Comparison of ENCODE assay signal across 26 mouse cellular contexts in the genomic region with DNA sequence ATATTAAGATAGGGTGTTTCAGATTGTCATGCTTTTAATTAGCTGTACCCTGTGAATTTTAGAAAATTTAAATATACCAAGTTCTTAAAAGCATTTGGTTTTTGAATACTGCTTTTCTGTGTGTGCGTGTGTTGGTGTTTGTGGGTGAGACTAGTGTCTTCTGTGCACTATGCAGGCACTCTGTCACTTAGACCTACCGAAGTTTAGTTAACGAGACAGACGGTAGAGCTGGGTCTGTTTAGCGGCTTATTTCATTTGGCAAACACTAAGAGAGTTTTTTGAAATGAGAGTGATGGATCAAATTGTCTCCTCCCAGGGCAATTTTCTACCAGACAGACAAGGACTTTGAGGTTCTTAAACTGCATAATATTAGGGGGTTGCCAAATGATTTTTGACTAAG.
DNase-seq lines count a peak whose midpoint lies in the region; ATAC-seq and TF ChIP-seq lines count a peak whose summit lies in the region.
"Had no signal": no experiment of that assay in that cellular context is flagged by ENCODE, and none has a peak within 500 bp of the region (broad histone marks: within the 10 kb centered on the region; RNA-seq: fewer than 3 reads in every experiment).

No protein-coding gene starts in this region.

- no peak overlapping the region for H3K4me3 ChIP-seq in forebrain, embryonic 14.5 days (ENCODE audit: low read depth, low read length)
- no peak overlapping the region for H3K4me3 ChIP-seq in forebrain, embryonic 13.5 days
- no peak overlapping the region for H3K4me3 ChIP-seq in forebrain, embryonic 16.5 days (replicated peaks; ENCODE audit: low read length)
- no peak overlapping the region for H3K4me3 ChIP-seq in forebrain, embryonic 10.5 days
- no peak overlapping the region for H3K4me3 ChIP-seq in layer of hippocampus, adult 2 months
- H3K4me3 ChIP-seq: embryonic facial prominence, embryonic 13.5 days; embryonic facial prominence, embryonic 15.5 days; erythroblast, embryonic 14.5 days had no signal

- H3K36me3 ChIP-seq in forebrain, embryonic 14.5 days (ENCODE audit: control insufficient read depth, insufficient read depth, low read length) = peaks cover 20% of the 10 kb centered on the region
- H3K36me3 ChIP-seq in forebrain, embryonic 13.5 days (ENCODE audit: poor library complexity, severe bottlenecking) = peaks cover 26% of the 10 kb centered on the region
- H3K36me3 ChIP-seq in forebrain, embryonic 16.5 days (ENCODE audit: control insufficient read depth, insufficient read depth) = no peaks in the 10 kb centered on the region
- H3K36me3 ChIP-seq in forebrain, embryonic 10.5 days (replicated peaks) = peaks cover 54% of the 10 kb centered on the region

- no peaks in the 10 kb centered on the region for H3K9me3 ChIP-seq in forebrain, embryonic 14.5 days (replicated peaks; ENCODE audit: control insufficient read depth, low read length)
- H3K9me3 ChIP-seq in forebrain, embryonic 13.5 days (replicated peaks) = no peaks in the 10 kb centered on the region
- no peaks in the 10 kb centered on the region for H3K9me3 ChIP-seq in forebrain, embryonic 16.5 days (ENCODE audit: control insufficient read depth, low read length)
- no peaks in the 10 kb centered on the region for H3K9me3 ChIP-seq in forebrain, embryonic 10.5 days
- H3K9me3 ChIP-seq: embryonic facial prominence, embryonic 13.5 days; embryonic facial prominence, embryonic 15.5 days; G1E had no signal

- no peaks in the 10 kb centered on the region for H3K4me1 ChIP-seq in forebrain, embryonic 14.5 days (ENCODE audit: control insufficient read depth, insufficient read depth, low read length)
- H3K4me1 ChIP-seq in forebrain, embryonic 13.5 days = no peaks in the 10 kb centered on the region
- peaks cover 6% of the 10 kb centered on the region; the same call in 1 of the 2 replicates for H3K4me1 ChIP-seq in forebrain, embryonic 16.5 days (replicated peaks; ENCODE audit: control insufficient read depth, insufficient read depth, low read length)
- H3K4me1 ChIP-seq in forebrain, embryonic 10.5 days = no peaks in the 10 kb centered on the region
- H3K4me1 ChIP-seq: embryonic facial prominence, embryonic 13.5 days; embryonic facial prominence, embryonic 15.5 days had no signal

- H3K9ac ChIP-seq in forebrain, embryonic 14.5 days (ENCODE audit: low read length) = no peak overlapping the region
- H3K9ac ChIP-seq in forebrain, embryonic 13.5 days = no peak overlapping the region
- H3K9ac ChIP-seq in forebrain, embryonic 16.5 days (replicated peaks; ENCODE audit: low read depth, low read length) = no peak overlapping the region
- H3K9ac ChIP-seq: embryonic facial prominence, embryonic 13.5 days; embryonic facial prominence, embryonic 15.5 days had no signal

- no peak for TF ChIP-seq CTCF in layer of hippocampus, adult 2 months (conservative IDR thresholded peaks at IDR 0.05)

- no peak overlapping the region for H3K27ac ChIP-seq in forebrain, embryonic 14.5 days (ENCODE audit: low read depth, low read length)
- no peak overlapping the region for H3K27ac ChIP-seq in forebrain, embryonic 13.5 days
- no peak overlapping the region for H3K27ac ChIP-seq in forebrain, embryonic 16.5 days (ENCODE audit: low read length)
- H3K27ac ChIP-seq in forebrain, embryonic 10.5 days = no peak overlapping the region
- H3K27ac ChIP-seq in layer of hippocampus, adult 2 months = peak overlapping the region; percentile 6; the same call in 1 of the 2 replicates
- H3K27ac ChIP-seq: embryonic facial prominence, embryonic 13.5 days; embryonic facial prominence, embryonic 15.5 days had no signal

- WGBS in forebrain, embryonic 14.5 days = 36% methylated on average over 5 of the region's 5 CpGs
- WGBS in forebrain, embryonic 13.5 days = 46% methylated on average over 5 of the region's 5 CpGs
- 30% methylated on average over 5 of the region's 5 CpGs for WGBS in forebrain, embryonic 16.5 days
- WGBS in forebrain, embryonic 10.5 days = 88% methylated on average over 5 of the region's 5 CpGs

- DNase-seq in forebrain, embryonic 14.5 days (ENCODE audit: low spot score) = peak; percentile 27
- DNase-seq in forebrain, embryonic 10.5 days (ENCODE audit: extremely low spot score, low spot score) = no peak
- DNase-seq in layer of hippocampus, adult 2 months (ENCODE audit: low spot score in 2 of 2) = no peak
- no peak for DNase-seq in layer of hippocampus, adult 8-10 months (ENCODE audit: low spot score in 2 of 2)
- DNase-seq in frontal cortex, postnatal 25 days (ENCODE audit: low spot score in 2 of 2) = no peak
- DNase-seq: adrenal gland, adult 8-10 months; adrenal gland, postnatal 14 days; adrenal gland, postnatal 36 days; B cell, adult 2 months; cerebellum, adult 11 months; cerebellum, adult 18-20 months; cerebellum, adult 8-10 months; cerebellum, adult 9-11 months; cerebellum, postnatal 14 days; cerebellum, postnatal 36 days; embryo, embryonic 11 days had no signal

- ATAC-seq in forebrain, embryonic 14.5 days = no peak
- no peak for ATAC-seq in forebrain, embryonic 13.5 days
- ATAC-seq in forebrain, embryonic 16.5 days = 0 out of 2 replicates have a peak, but pooled peaks have one; percentile 57
- ATAC-seq: activated CD4-positive, CD25-positive, alpha-beta regulatory T cell, adult 4 months; CD4-positive, CD25-positive, alpha-beta regulatory T cell, adult 4 months; Patski had no signal

- H3K27me3 ChIP-seq in forebrain, embryonic 14.5 days (replicated peaks; ENCODE audit: control insufficient read depth, insufficient read depth, low read length) = no peaks in the 10 kb centered on the region
- H3K27me3 ChIP-seq in forebrain, embryonic 13.5 days = no peaks in the 10 kb centered on the region
- H3K27me3 ChIP-seq in forebrain, embryonic 16.5 days (replicated peaks; ENCODE audit: control insufficient read depth, insufficient read depth, low read length) = no peaks in the 10 kb centered on the region
- H3K27me3 ChIP-seq in forebrain, embryonic 10.5 days (ENCODE audit: poor library complexity, severe bottlenecking) = no peaks in the 10 kb centered on the region
- H3K27me3 ChIP-seq: CH12.LX; embryonic facial prominence, embryonic 13.5 days; embryonic facial prominence, embryonic 15.5 days; Patski had no signal

- no peak overlapping the region for H3K4me2 ChIP-seq in forebrain, embryonic 14.5 days (ENCODE audit: low read length)
- no peak overlapping the region for H3K4me2 ChIP-seq in forebrain, embryonic 13.5 days
- H3K4me2 ChIP-seq in forebrain, embryonic 16.5 days (ENCODE audit: low read length) = no peak overlapping the region
- H3K4me2 ChIP-seq: embryonic facial prominence, embryonic 13.5 days; embryonic facial prominence, embryonic 15.5 days had no signal
